Mouse (Mus musculus) spleen, postnatal 14 days (tissue): ENCODE results near the gene Csf2rb2.
A peak's percentile ranks its signal among the peaks of the same experiment; 100 is the strongest.
"Not testable (repeated sequence)": the region's sequence is repeated elsewhere in the genome, so short reads cannot be mapped to it uniquely, and the experiment has no call there.

Source experiments
- DNase-seq, 2 experiments: peaks; one replicate each; pipeline ENCODE4 v3.0.0; 2021 to 2022; ENCODE audit warnings: low spot score in 2 of 2

Csf2rb2 gene

GRCm38 (mm10) chr15:78257326-78258050, 48.0 kb downstream of the Csf2rb2 start:
- peak in 1 of 2 experiments; percentile 43 for DNase-seq

DNA sequence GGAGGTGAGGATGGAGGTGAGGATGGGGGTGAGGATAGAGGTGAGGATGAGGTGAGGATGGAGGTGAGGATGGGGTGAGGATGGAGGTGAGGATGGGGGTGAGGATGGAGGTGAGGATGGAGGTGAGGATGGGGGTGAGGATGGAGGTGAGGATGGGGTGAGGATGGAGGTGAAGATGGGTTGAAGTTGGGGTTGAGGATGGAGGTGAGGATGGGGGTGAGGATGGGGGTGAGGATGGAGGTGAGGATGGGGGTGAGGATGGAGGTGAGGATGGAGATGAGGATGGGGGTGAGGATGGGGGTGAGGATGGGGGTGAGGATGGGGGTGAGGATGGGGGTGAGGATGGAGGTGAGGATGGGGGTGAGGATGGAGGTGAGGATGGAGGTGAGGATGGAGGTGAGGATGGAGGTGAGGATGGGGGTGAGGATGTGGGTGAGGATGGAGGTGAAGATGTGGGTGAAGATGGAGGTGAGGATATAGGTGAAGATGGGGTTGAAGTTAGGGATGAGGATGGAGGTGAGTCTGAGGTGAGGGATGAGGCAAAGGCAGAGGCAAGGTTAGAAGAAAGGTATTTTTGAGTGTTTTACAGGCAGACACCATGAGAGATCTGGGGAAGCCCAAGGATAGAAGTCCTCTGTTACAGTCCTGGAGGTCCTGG, 48.8 kb downstream of the Csf2rb2 start:
- not testable (repeated sequence) for DNase-seq

DNA sequence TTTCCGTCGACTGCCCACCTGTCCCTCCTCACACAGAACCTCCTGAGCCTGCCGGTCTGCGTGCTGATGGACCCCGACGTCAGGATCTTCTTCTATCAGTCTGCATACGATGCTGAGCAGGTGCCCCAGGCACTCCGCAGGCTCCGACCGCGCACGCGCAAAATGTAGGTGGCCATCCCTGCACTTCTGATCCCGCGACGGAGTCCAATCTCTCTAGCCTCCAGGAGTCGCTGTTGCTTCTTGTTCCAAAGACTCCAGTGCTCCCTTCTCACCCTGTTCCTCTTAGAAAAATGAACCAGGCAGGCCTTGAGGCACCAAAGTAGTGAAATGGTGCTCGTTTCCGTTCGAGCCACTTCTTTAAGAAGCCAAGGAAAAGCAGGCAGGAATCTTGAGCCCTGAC, 50.8 kb downstream of the Csf2rb2 start:
- no peak for DNase-seq

GRCm38 (mm10) chr15:78248410-78248809, 57.1 kb downstream of the Csf2rb2 start:
- DNase-seq = peak in 1 of 2 experiments; percentile 37

DNA sequence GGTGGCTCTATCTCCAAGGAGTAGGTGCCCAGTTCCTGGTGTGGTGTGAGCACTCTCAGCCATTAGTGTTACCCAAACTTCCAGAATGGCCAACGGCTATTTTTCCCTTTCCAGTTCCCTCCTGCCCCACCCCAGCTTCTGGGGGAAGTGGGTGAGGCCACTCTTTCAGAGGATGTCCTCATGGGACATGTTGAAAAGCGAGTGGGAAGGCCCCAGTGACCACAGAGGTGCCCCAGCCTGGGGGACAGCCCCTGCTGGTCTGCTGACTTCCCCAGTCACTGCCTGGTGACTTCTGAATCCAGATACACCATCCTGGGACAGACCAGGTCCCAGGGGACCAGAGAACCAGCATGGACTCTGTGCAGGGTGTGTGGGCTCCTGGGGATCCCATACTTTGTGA, 57.9 kb downstream of the Csf2rb2 start:
- no peak for DNase-seq

DNA sequence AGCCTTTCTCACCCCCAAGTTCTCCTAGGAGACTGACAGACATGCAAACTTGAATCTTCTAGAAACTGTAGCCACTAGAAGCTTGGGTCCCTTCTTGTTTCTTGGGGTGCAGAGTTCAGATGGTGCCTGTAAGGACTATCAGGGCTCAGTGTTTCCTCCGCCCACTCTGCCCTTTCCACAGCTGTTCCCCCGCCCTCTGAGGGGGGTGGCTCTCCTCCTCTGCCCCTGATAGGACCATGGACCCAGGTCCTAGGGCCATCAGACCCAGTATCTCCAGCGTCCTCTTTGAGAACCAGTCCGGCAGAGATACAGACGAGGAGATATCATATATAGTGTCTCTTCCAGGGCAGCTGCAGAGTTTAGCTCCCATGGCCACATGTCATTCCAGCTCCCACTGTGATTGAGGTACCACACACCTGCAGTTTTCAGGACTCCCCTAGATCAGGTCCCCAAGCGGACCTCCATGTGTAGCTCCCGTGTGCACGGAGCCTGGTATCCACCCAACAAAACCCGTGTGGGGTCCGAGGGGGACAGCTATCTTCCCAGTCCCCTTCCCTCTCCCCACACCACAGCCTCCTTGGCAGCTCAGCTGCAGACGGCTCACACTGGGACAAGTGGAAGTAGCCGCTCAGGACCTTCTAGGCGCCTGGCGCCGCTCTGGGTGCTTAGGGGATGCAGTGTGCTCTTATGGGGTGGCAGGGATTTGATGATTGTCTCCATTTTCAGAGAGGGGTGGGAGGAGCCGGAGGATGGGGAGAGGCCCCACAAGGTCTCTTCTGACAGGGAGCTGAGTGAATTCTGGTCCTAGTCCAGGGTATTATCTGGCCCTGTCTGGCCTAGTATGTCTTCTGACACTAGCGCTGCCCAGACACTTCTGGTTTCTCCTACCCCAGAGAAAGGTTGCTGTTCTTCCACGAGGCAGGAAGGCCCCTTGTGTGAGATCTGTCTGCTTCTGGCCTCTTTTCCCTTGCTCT, 59.1 kb downstream of the Csf2rb2 start:
- no peak for DNase-seq

- peak; percentile 53 to 63 for DNase-seq
Observed at GRCm38 (mm10) chr15:78244695-78245492, 60.6 kb downstream of the Csf2rb2 start, which contains the start of gene Ncf4. Ncf4 (plus strand) TSS chr15:78244801.

DNA sequence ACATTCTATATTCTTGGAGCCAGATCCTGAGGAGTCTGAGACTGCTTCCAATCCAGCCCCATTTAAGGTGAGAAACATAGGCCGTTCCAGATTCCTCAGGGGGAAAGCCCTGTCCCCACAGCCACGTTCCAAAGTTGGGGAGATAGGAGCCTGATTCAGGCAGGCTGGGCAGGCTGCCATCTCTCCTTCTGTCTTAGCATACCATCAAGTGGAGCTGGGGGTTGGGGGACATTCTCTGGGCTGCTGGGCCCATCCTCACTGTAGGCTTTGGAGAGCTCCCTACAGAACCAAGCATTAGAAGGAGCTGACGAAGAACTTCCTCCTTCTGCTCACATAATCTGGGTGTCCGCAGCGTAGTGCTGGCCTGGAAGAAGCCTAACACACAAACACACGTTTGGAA, 61.7 kb downstream of the Csf2rb2 start:
- DNase-seq = no peak

- DNase-seq = no peak
Observed at GRCm38 (mm10) chr15:78243061-78243460, 62.5 kb downstream of the Csf2rb2 start.

DNA sequence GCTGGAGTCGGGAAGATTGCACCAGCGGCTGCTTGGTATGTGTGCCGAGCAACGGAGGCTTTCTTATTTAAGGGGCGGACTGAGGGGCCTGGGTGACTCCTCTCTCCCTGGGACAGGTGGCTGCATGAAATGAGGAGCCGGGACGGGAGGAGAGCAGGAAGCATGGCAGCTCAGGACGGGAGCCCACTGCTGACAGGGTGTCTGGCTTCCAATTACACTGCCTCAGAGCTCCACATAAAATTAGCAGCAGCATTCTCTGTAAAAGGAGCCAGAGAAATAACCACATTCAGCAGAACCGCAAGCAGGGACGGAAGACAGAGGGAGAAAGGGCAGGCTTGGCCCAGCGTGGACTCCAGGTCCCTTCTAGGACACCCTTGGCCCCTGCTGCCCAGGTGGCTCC, 64.2 kb downstream of the Csf2rb2 start:
- no peak for DNase-seq

DNA sequence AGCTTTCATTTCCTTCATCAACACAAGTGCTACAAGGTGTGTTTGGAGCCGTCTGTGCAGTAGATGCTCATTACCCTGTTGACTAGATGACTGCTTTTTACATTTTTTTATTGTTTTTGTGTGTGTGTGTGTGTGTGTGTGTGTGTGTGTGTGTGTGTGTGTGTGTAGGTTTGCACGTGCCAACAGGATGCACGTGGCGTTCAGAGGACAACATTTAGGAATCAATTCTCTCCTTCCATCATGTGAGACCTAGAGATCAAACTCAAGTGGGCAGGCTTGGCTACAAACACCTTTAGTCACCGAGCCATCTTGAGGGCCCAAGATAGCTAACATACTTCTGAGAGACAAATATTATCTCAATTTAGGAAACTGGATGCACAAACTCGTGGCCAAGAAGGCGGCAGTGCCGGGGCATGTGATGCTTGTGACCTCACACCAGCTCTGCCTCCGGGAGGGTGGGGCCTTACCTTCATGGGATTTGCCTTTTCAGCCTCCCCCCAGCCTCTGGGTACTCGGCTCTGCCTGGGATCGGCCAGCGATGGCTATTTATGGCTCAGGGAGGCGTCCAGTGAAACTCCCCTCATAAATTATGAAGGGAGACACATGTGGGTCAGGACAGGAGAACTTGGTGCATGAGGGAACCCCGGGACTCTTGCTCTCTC, 65.4 kb downstream of the Csf2rb2 start:
- no peak for DNase-seq

DNA sequence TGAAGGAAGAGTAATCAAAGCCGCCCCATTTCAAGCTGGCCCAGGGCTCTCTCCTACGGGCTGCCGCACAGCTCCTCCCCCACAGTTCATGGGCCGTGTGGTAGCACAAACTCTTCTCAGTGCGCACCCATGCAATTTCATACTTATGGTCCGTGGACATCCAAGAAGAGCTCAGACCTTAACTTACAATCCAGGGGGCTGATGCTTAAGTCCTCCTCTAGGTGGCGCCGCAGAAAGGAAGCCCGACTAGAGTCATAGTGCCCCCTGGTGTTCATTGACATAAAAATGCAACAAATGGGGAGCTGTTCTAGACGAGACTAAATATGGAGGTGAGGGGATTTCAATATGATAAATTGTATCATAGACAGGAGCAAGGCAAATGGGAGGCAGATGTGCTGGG, 66.1 kb downstream of the Csf2rb2 start:
- peak in 1 of 2 experiments; percentile 59 for DNase-seq

DNA sequence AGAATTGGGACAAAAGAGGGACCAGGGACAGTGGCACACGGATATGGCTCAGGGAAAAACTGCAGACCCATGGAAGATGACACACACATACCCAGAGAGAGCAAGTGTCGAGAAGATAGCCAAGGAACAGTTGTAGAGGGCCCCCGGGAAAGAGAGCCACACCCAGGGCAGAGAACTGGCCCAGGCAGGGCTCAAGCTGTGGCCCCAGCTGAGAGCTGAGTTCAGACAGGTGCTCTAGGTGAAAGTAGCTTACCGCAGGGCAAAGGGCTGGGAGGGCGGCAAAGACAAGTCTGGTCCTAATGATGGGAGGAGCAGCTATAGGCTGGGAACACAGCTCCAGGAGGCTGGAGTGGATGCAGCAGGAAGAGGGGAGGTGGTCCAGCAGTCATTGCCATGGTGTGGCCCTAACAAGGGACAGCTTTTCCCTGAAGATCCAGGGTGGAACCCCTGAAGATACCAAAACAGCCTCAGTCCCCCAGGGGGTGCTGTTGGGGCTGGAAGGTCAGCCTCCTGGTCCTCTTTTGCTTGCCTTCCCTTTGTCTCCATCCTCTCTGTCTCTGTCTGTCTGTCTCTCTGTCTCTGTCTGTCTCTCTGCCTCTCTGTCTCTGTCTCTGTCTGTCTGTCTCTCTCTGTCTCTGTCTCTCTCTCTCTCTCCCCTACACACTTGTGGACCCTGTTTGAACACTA, 70.6 kb downstream of the Csf2rb2 start:
- DNase-seq = no peak
